ENCODE assay signal across 8 mouse cellular contexts in genomic region chr2:119896553-119897089, GRCm38 (mm10). TPM values are rescaled to one million over a fixed set of nuclear protein-coding genes. Genes with fewer than 3 reads are reported as not detected.
DNase-seq lines count a peak whose midpoint lies in the region; ATAC-seq and TF ChIP-seq lines count a peak whose summit lies in the region.

No protein-coding gene starts in this region.

- H3K4me3 ChIP-seq in forebrain, embryonic 11.5 days (ENCODE audit: low read depth, low read length): peak overlapping the region; percentile 41
- H3K4me3 ChIP-seq in midbrain, postnatal 0 days (ENCODE audit: low read depth, low read length): peak overlapping the region; percentile 55

- H3K36me3 ChIP-seq in forebrain, embryonic 11.5 days (ENCODE audit: control insufficient read depth, insufficient read depth, low read length): no peaks in the 10 kb centered on the region
- no peaks in the 10 kb centered on the region for H3K36me3 ChIP-seq in midbrain, postnatal 0 days (ENCODE audit: insufficient read depth, low read length)

- H3K9me3 ChIP-seq in forebrain, embryonic 11.5 days (ENCODE audit: control insufficient read depth, low read length): no peaks in the 10 kb centered on the region
- no peaks in the 10 kb centered on the region for H3K9me3 ChIP-seq in midbrain, postnatal 0 days (ENCODE audit: low read length)

- peak overlapping the region; percentile 2; the same call in 1 of the 2 replicates for H3K27ac ChIP-seq in forebrain, embryonic 11.5 days (ENCODE audit: low read depth, low read length)
- peak overlapping the region; percentile 85 for H3K27ac ChIP-seq in midbrain, postnatal 0 days (ENCODE audit: low read depth, low read length)

- no peak for TF ChIP-seq CTCF in midbrain, postnatal 0 days (IDR thresholded peaks at IDR 0.05)

- ATAC-seq in forebrain, embryonic 11.5 days (replicated peaks; ENCODE audit: low FRiP score): peak; percentile 71
- peak; percentile 59 for ATAC-seq in midbrain, postnatal 0 days (ENCODE audit: low FRiP score)

- peak; percentile 13 for DNase-seq in retina, embryonic 14.5 days (ENCODE audit: low spot score)
- no peak for DNase-seq in retina, postnatal 1 day
- no peak for DNase-seq in forebrain, embryonic 11.5 days (ENCODE audit: low spot score)
- DNase-seq in kidney, postnatal 4 days: peak; percentile 7 to 10
- peak; percentile 1 for DNase-seq in midbrain, postnatal 0 days (ENCODE audit: low spot score)
- no peak for DNase-seq in cerebellum, adult 18-20 months
- DNase-seq in adrenal gland, adult 8-10 months: no peak
- DNase-seq in MN1 (ENCODE audit: low spot score): no peak

- 16% methylated on average over 19 of the region's 19 CpGs for WGBS in forebrain, embryonic 11.5 days
- 18% methylated on average over 19 of the region's 19 CpGs for WGBS in midbrain, postnatal 0 days

- peak overlapping the region; percentile 81 for H3K4me2 ChIP-seq in forebrain, embryonic 11.5 days (ENCODE audit: low read depth, low read length, severe bottlenecking)
- H3K4me2 ChIP-seq in midbrain, postnatal 0 days (ENCODE audit: low read depth, low read length, poor library complexity, severe bottlenecking): peak overlapping the region; percentile 82

- peak overlapping the region; percentile 51 for H3K9ac ChIP-seq in forebrain, embryonic 11.5 days (ENCODE audit: low read length)
- peak overlapping the region; percentile 59 for H3K9ac ChIP-seq in midbrain, postnatal 0 days (replicated peaks; ENCODE audit: low read length, poor library complexity, severe bottlenecking)

- H3K4me1 ChIP-seq in forebrain, embryonic 11.5 days (replicated peaks; ENCODE audit: control insufficient read depth, insufficient read depth, low read length): peaks cover 7% of the 10 kb centered on the region; the same call in 1 of the 2 replicates
- 0 out of 2 replicates have a peak, but pooled peaks cover 9% of the 10 kb centered on the region for H3K4me1 ChIP-seq in midbrain, postnatal 0 days (ENCODE audit: insufficient read depth, low read length)

- H3K27me3 ChIP-seq in forebrain, embryonic 11.5 days (ENCODE audit: control insufficient read depth, insufficient read depth, low read length): no peaks in the 10 kb centered on the region
- H3K27me3 ChIP-seq in midbrain, postnatal 0 days (ENCODE audit: insufficient read depth, low read length): no peaks in the 10 kb centered on the region

RNA-seq across cellular contexts. Expression of gene Mga, which starts 0.4 kb away (rescaled TPM):
- 34.3 and 43.3 TPM in 2 replicates for polyA plus RNA-seq in forebrain, embryonic 11.5 days (2014; fragmentation: Nextera tagmentation; extraction: Ambion mirVana)
- total RNA-seq in midbrain, postnatal 0 days (2014; rRNA removed): 68.4 and 75.1 TPM in 2 replicates
- 11.9 and 16.2 TPM in 2 replicates for polyA plus RNA-seq in midbrain, postnatal 0 days (2015; fragmentation: Nextera tagmentation; extraction: Ambion mirVana)
- 10 to 100 TPM; 34.3 to 65.1 (median 55.9) TPM for total RNA-seq in adrenal gland, adult 8-10 months (2022)

Comparison
In these comparisons a context has a peak if more than half of its experiments do, and no peak if none do; other contexts are left out.
1. DNase-seq: peak in retina, embryonic 14.5 days (single experiment), kidney, postnatal 4 days (2 of 2) and midbrain, postnatal 0 days (single experiment); none in retina, postnatal 1 day (single experiment), forebrain, embryonic 11.5 days (single experiment), cerebellum, adult 18-20 months (0 of 2), adrenal gland, adult 8-10 months (single experiment) and MN1 (single experiment).